Mouse (Mus musculus): Measurements from ENCODE around the gene Krt7. TPM values are rescaled to one million over a fixed set of nuclear protein-coding genes. Genes with fewer than 3 reads are reported as not detected.

Gene Krt7
- total RNA-seq, 2 experiments from 2014 or later, result 0.45 TPM; not detected in 1

GRCm38 (mm10) chr15:101376776-101377061 lies 34.1 kb upstream of the Krt7 start:
- no peak for DNase-seq

DNA sequence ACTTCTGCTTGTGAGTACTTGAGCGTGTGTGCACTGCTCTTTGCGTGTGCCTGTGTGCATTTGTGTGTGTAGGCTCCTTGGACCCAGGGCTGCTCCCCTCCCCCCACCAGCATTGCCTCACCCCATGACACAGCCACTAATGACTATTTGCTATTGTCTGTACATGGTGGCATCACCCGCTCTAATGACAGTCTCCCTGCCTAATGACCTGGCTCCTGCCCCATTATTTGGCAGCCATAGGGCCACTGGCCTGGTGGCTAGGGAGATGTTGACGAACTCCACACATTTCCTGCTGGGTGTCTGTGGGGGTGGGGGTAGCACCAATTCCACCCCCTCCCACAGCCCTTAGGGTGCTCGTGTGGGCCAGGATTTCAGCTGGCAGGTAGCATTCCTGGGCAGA lies 32.2 kb upstream of the Krt7 start:
- DNase-seq, result no peak

DNA sequence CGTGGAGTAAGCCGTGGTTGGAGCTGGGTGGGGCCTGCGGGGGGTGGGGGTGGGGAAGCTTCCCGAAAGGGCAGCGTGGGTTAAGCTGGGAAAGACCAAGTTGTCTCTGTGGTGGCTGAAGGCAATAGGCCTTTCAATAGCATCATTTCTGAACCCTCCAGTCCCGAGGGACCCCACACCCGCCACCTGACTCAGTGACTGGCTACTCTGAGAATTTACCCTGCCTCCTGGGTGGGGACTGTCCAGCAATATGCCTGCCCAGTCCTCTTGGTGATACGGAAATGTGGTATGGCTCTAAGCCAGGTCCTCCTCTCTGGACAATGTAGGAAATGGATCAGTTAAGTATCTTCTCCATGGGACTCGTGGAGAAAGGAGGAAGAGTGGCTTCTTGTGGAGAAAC lies 29.1 kb upstream of the Krt7 start:
- DNase-seq, result no peak

GRCm38 (mm10) chr15:101382811-101383210 lies 28.0 kb upstream of the Krt7 start:
- DNase-seq, result peak; percentile 64

- DNase-seq, result no peak
Measured at GRCm38 (mm10) chr15:101384610-101385009, 26.2 kb upstream of the Krt7 start.

- peak; percentile 51 for DNase-seq
Measured at GRCm38 (mm10) chr15:101385064-101385463, 25.8 kb upstream of the Krt7 start.

GRCm38 (mm10) chr15:101387176-101387575 lies 23.7 kb upstream of the Krt7 start:
- DNase-seq, result no peak

GRCm38 (mm10) chr15:101388034-101388541 lies 22.8 kb upstream of the Krt7 start:
- no peak for DNase-seq

- DNase-seq, result no peak
Measured at GRCm38 (mm10) chr15:101390203-101390602, 20.6 kb upstream of the Krt7 start.

DNA sequence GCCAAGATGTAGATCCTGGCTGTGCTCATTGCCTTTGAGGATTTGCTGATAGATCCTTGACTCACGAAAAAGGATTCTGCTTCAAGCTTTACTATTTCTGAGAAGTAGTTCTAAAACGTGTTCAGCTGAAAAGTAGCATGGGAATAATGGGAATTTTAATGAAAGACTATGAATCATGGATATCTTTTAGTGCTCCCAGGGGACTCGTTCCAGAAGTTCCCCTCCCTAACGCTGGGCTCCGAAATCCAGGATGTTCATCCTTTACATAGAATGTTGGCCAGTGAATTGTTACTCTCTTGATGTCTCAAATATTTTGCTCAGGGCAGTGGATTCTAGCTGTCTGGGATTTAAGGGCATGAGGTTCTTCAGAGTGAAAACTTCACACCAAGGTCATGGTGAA lies 18.6 kb upstream of the Krt7 start:
- DNase-seq, result no peak

GRCm38 (mm10) chr15:101394908-101395307 lies 15.9 kb upstream of the Krt7 start:
- no peak for DNase-seq

DNA sequence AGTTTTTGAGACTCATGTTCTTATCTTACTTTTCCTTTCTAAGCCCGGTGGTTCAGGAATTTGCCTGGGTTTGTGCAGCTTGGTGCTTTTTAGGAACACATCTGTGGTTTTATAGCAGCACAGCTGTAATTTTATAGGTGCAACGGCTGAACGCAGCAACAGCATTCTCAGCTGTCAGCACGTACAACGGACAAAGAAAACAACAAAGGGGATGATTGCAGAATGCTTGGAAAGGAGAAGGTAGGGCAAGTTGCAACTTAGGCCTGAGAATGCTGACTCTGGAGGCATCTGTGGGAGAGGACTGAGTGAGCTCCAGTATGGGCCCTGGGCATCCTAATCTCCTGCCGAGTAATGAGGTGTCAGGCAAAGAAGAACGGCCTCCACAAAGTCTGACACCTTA lies 14.4 kb upstream of the Krt7 start:
- DNase-seq, result no peak

DNA sequence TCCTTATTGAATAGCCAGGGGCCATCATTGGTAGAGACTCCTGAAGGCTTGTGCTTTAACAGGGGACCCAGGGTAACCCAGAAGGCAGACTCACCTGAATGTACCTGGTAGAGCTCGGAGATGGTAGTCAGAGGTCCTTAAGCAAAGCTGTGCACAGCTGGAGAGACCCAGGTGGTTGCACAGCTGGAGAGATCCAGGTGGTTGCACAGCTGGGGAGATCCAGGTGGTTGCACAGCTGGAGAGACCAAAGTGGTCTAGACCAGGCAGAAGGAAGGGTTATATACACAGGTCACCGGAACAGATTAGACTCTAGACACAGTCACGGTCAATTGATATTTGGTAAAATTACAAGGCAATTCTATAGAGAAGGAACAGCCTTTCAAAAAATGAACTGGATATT lies 13.9 kb upstream of the Krt7 start:
- DNase-seq, result no peak

GRCm38 (mm10) chr15:101397683-101398082 lies 13.2 kb upstream of the Krt7 start:
- no peak for DNase-seq

- DNase-seq, result no peak
Measured at GRCm38 (mm10) chr15:101398269-101398668, 12.6 kb upstream of the Krt7 start.

DNA sequence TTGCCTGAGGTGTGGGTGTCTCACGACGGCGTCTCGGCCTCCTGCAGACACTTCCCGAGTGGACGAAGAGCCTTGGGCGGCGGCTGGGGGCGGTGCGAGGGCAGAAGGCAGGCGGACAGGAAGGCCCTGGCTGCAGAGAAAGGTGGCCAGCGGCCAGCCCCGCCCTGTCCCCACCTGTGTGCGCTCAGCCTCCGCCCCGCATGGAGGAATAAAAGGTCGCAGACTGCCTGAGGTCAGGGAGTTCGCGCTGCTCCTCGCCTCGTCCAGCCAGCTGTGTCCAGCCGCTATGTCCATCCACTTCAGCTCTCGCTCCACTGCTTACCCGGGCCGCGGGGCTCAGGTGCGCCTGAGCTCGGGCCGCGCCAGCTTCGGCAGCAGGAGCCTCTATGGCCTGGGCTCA lies 1.3 kb downstream of the Krt7 start:
- DNase-seq, result no peak

DNA sequence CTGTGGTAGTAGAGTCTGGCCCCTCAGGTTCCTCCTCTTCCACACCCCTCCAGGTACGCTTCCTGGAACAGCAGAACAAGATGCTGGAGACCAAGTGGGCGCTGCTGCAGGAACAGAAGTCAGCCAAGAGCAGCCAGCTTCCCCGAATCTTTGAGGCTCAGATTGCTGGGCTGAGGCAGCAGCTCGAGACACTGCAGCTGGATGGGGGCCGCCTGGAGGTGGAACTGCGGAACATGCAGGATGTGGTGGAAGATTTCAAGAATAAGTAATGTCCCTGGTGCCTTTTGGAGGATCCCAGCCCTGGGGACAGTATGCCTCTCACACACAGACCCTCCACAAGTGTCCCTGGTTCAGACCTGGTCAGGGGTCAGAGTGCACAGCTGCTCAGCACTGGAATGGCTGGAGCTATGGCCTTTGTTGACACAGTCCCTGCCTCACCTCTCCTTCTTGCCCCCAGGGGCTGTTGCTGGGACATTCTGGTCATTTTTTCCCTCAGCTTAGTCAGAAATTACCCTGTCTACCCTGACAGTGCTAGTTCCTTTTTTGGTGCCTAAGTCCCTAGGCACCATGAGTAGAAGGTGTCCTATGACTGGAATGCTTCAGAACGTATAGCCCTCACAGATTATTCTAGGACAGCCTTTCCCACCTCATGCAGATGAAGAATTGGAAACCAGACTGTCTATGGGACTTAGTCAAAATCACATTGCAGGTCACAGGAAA lies 3.2 kb downstream of the Krt7 start:
- no peak for DNase-seq

- DNase-seq, result no peak
Measured at GRCm38 (mm10) chr15:101414807-101415565, 4.1 kb downstream of the Krt7 start.

- DNase-seq, result no peak
Measured at GRCm38 (mm10) chr15:101418950-101419349, 8.1 kb downstream of the Krt7 start.

DNA sequence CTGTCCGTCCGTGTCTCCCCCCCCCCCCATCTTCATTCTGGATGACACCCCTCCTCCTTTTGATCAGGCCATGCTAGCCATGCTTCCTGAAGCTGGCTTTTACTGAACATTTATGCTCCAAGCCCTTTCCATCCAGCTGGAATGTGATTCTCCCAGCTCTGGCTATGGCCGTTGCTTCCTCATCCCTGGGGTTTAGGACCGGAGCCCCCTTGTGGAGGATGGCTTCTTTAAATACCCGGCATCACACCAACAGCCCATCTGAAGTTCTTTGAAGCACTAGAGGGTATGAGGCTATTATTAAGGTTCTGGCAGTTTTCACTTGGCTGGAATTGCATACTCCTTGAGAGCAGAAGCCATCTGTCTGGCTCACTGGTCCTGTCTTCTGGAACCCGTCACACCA lies 10.1 kb downstream of the Krt7 start:
- DNase-seq, result no peak

DNA sequence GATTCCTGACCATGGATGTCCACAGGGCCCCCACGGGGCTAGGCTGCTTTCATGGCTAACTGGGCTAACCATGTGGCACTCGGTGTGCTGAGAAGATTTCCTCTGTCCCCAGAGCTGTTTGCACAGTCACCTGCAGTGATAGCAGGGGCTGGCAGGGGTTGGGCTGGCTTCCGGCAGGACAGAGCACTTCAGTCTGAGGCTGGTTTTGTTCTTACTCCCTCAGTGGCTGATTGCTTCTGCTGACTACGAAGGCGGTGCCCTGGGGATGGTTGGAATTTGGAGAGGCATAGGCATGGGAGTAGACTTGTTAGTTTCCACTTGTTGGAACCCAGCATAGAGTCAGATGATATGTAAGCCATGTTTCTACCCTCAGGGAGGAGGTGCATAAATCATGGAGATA lies 14.1 kb downstream of the Krt7 start:
- no peak for DNase-seq

DNA sequence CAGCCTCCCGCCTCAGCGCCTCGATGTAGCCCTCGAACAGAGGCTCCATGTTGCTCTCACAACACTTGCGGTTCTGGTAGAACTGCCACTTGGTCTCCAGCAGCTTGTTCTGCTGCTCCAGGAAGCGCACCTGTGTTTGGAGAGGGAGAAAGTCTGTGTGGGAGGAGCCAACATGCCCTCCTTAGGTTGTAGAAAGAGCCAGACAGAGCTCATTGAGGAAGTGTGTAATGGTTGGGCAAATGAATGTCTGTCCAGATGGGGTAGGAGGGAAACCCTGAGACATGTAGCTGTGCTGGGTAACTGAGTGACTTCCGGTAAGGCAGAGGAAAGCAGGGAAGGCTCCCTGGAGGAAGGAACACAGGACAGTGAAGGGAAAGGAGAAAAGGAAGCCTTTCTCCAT lies 25.8 kb downstream of the Krt7 start:
- DNase-seq, result no peak

DNA sequence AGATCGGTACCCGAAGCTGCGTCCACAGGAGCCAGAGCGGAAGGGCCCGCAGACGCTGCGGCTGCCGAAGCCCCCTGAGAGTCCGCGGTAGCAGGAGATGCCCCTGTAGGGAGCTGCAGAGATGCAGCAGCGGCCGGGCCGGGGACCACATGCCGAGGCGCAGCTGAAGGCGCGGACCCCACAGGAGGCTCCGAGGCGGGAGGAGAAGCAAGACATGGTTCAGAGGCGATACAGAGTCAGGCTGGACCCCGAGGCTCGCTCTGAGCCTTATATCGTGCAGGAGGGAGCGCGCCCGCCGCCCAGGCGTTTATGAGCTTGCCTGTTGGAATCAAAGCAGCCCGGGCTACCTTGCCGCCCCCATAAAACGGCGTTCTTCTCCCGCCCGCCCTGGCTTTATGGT lies 27.7 kb downstream of the Krt7 start, which contains the start of gene Krt87:
Gene Krt87, minus strand, starts transcription at position 250 of the 400 bp plus-strand sequence.
- DNase-seq, result no peak

GRCm38 (mm10) chr15:101440837-101441236 lies 30.0 kb downstream of the Krt7 start:
- DNase-seq, result no peak

All from gastrocnemius, postnatal 10 days (tissue).